Mouse (Mus musculus): ENCODE data around the gene Cadm4. TPM values are rescaled to one million over a fixed set of nuclear protein-coding genes. Genes with fewer than 3 reads are reported as not detected.

Cadm4 gene
- total and polyA plus RNA-seq, 3 experiments, result 0.16 to 0.59 (median 0.36) TPM

- TF ChIP-seq ZC3H11A (IDR thresholded peaks at IDR 0.05; ENCODE audit: low read depth, low read length) (no peak), HCFC1 (IDR thresholded peaks at IDR 0.05; ENCODE audit: low read depth, low read length) (no peak), BHLHE40 (IDR thresholded peaks at IDR 0.05; ENCODE audit: low read depth, low read length) (peak; percentile 96), ZMIZ1 (IDR thresholded peaks at IDR 0.05; ENCODE audit: low read depth, low read length) (0 out of 2 replicates have a peak, but pooled peaks have one; percentile 31), E2F4 (IDR thresholded peaks at IDR 0.05; ENCODE audit: insufficient replicate concordance, low read depth, low read length) (no peak), NRF1 (IDR thresholded peaks at IDR 0.05; ENCODE audit: low read depth, low read length) (no peak), UBTF (IDR thresholded peaks at IDR 0.05; ENCODE audit: low read depth, low read length) (no peak), TCF12 (IDR thresholded peaks at IDR 0.05; ENCODE audit: low read depth, low read length) (peak; percentile 70; the same call in 1 of the 2 replicates), USF1 (IDR thresholded peaks at IDR 0.05; ENCODE audit: low read depth, low read length) (peak; percentile 54), POLR2A (IDR thresholded peaks at IDR 0.05; ENCODE audit: low read depth, low read length) (no peak), MXI1 (IDR thresholded peaks at IDR 0.05; ENCODE audit: low read depth, low read length) (no peak), JUN (IDR thresholded peaks at IDR 0.05; ENCODE audit: insufficient read depth, low read depth, low read length) (no peak), MAFK (IDR thresholded peaks at IDR 0.05; ENCODE audit: insufficient replicate concordance, low read length) (peak; percentile 61; the same call in 1 of the 2 replicates), CTCF (conservative IDR thresholded peaks at IDR 0.05 in 1 of 2, IDR thresholded peaks at IDR 0.05 in 1 of 2; ENCODE audit: low read depth in 2 of 2, low read length in 2 of 2) (no peak), IRF4 (IDR thresholded peaks at IDR 0.05; ENCODE audit: low read depth, low read length) (no peak), ELF1 (IDR thresholded peaks at IDR 0.05; ENCODE audit: low read depth, low read length) (no peak), RAD21 (IDR thresholded peaks at IDR 0.05; ENCODE audit: low read depth, low read length) (no peak), GABPA (IDR thresholded peaks at IDR 0.05; ENCODE audit: insufficient replicate concordance, low read depth, low read length) (no peak), RCOR1 (conservative IDR thresholded peaks at IDR 0.05; ENCODE audit: low read depth, low read length) (no peak), SIN3A (IDR thresholded peaks at IDR 0.05; ENCODE audit: low read length) (peak; percentile 40; the same call in 1 of the 2 replicates), JUND (conservative IDR thresholded peaks at IDR 0.05; ENCODE audit: low read depth, low read length) (no peak), KAT2A (IDR thresholded peaks at IDR 0.05; ENCODE audit: insufficient replicate concordance, low read length) (peak; percentile 80), POLR2AphosphoS2 (IDR thresholded peaks at IDR 0.05; ENCODE audit: low read depth, low read length) (no peak), SMC3 (IDR thresholded peaks at IDR 0.05; ENCODE audit: low read depth, low read length) (no peak), CHD2 (IDR thresholded peaks at IDR 0.05; ENCODE audit: low read length) (peak; percentile 45; the same call in 1 of the 2 replicates), USF2 (conservative IDR thresholded peaks at IDR 0.05; ENCODE audit: low read depth, low read length) (peak; percentile 50; the same call in 1 of the 2 replicates), MEF2A (IDR thresholded peaks at IDR 0.05; ENCODE audit: borderline replicate concordance, low read depth, low read length) (0 out of 2 replicates have a peak, but pooled peaks have one; percentile 29), MAX (IDR thresholded peaks at IDR 0.05; ENCODE audit: low read length) (peak; percentile 73; the same call in 1 of the 2 replicates), MAZ (IDR thresholded peaks at IDR 0.05; ENCODE audit: low read depth, low read length) (no peak), CHD1 (IDR thresholded peaks at IDR 0.05; ENCODE audit: low read depth, low read length) (no peak), ZNF384 (IDR thresholded peaks at IDR 0.05; ENCODE audit: low read depth, low read length) (no peak), MYC (IDR thresholded peaks at IDR 0.05; ENCODE audit: low read depth, low read length) (0 out of 2 replicates have a peak, but pooled peaks have one; percentile 66), ETS1 (conservative IDR thresholded peaks at IDR 0.05; ENCODE audit: low read depth, low read length) (peak; percentile 78), PAX5 (IDR thresholded peaks at IDR 0.05; ENCODE audit: low read length) (no peak), ZKSCAN1 (IDR thresholded peaks at IDR 0.05; ENCODE audit: borderline replicate concordance, low read depth, low read length) (no peak), NELFE (IDR thresholded peaks at IDR 0.05; ENCODE audit: low read depth, low read length) (no peak), EP300 (IDR thresholded peaks at IDR 0.05; ENCODE audit: low read length) (peak; percentile 84), TBP (conservative IDR thresholded peaks at IDR 0.05; ENCODE audit: low read depth, low read length) (no peak)
- Histone ChIP-seq H3K4me1 (ENCODE audit: control insufficient read depth in 1 of 2, insufficient read depth in 2 of 2) (peaks cover 24 to 68% of the 10 kb centered on the region in 2 experiments), H3K4me2 (ENCODE audit: insufficient read depth, low read depth, poor library complexity, severe bottlenecking) (0 out of 2 replicates have a peak overlapping the region, but pooled peaks have one; percentile 4), H3K9me3 (replicated peaks; ENCODE audit: low read length) (peaks cover 15% of the 10 kb centered on the region), H3K4me3 (replicated peaks in 1 of 3; ENCODE audit: low read depth in 2 of 3, low read length in 2 of 3, poor library complexity in 1 of 3) (no peak overlapping the region), H3K9ac (ENCODE audit: insufficient read depth, low read depth) (no peak overlapping the region), H3K27me3 (replicated peaks) (peaks cover 24% of the 10 kb centered on the region), H3K36me3 (replicated peaks in 1 of 2; ENCODE audit: control insufficient read depth in 1 of 2, insufficient read depth in 1 of 2, low read length in 1 of 2) (no peaks in the 10 kb centered on the region), H3K27ac (ENCODE audit: insufficient read depth, low read depth) (no peak overlapping the region), H3K79me2 (replicated peaks; ENCODE audit: control insufficient read depth, extremely low read depth, insufficient read depth, poor library complexity, severe bottlenecking) (no peaks in the 10 kb centered on the region)
- peak; percentile 92 for DNase-seq (ENCODE audit: extremely low read depth)
- dilution Hi-C loops (cut with MboI; ENCODE audit: extremely low pct_ligation_motif_present, extremely low pct_unique_long_range_greater_than_20kb, low sequenced_read_pairs) (no loop called here), in situ Hi-C loops (cut with MboI; ENCODE audit: low pct_ligation_motif_present, low pct_unique_long_range_greater_than_20kb, low sequenced_read_pairs) (no loop called here)
Observed at GRCm38 (mm10) chr7:24445266-24445926, 36.4 kb upstream of the Cadm4 start.
